Mouse (Mus musculus) MEL (cell line): ENCODE data around the gene Brwd1.

ENCODE experiments used
- CTCF ChIP-seq, 3 experiments: IDR thresholded peaks in 2 of 3; conservative IDR thresholded peaks in 1 of 3; 2 replicates each; pipeline ENCODE4 v1.5.1; 2011 to 2012; ENCODE audit warnings: low read length in 3 of 3, low read depth in 2 of 3, mild to moderate bottlenecking in 2 of 3, improper control_type of control experiment in 1 of 3, inconsistent platforms in 1 of 3, mixed read lengths in 1 of 3, moderate library complexity in 1 of 3; ENCODE audit not compliant: control insufficient read depth in 1 of 3, insufficient read depth in 1 of 3, poor library complexity in 1 of 3, severe bottlenecking in 1 of 3
- MAFK ChIP-seq: IDR thresholded peaks from 2 replicates; pipeline ENCODE4 v1.6.1; 2011; ENCODE audit warnings: low read depth, mild to moderate bottlenecking, low read length, improper control_type of control experiment, borderline replicate concordance

DNA sequence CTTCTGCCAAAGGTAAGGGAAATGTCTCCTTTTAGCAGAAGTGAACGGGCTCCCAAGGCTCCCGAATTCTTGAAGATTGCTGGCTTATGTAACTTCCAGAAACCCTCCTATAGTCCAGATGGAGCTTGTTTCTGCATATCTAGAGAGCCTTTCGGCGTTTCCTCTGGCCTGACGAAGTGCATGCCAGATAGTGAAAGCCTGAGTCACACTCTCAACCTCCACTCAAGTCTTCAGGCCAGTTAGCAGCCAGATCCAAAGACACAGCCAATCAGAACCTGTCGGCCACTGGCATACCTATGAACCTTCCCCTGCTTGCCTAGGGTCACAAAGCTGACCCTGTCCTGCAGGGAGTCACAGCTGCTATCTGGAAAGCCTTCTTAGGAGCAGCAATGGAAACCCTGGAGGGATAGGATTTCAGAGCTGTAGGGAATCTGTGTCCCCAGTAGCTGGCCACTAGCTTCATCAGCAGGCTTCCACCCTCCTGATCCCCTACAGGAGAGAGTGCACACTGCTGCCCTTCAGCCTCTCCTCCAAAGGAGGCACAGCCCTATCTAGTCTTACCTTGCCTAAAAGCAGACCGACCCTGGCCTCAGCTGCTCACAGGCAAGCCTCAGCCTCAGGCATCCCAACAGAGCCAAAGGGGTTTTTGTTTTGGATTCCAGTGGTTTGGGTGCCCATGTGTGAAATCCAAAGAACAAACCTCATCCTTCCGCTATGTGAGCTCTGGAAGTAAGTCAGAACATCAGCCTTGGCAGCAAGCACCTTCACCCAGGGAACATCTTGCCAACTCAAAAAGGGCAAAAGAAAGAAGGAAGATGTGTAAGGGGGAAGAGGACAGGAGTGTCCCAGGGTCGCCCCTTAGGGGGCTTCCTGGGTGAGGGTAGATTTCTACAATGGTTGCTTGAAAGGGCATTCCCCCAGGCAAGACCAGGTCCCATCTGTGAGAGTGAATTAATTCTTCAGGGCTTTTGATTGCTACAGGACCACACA, 9.5 kb upstream of the Brwd1 start:
- no peak for TF ChIP-seq MAFK
- peak in 1 of 3 experiments; percentile 15; a peak in 2 of 6 replicates for TF ChIP-seq CTCF (IDR thresholded peaks at IDR 0.05 in 2 of 3, conservative IDR thresholded peaks at IDR 0.05 in 1 of 3; ENCODE audit: control insufficient read depth in 1 of 3, insufficient read depth in 1 of 3, low read depth in 2 of 3, low read length in 3 of 3, poor library complexity in 1 of 3, severe bottlenecking in 1 of 3)
